Mouse (Mus musculus): Measurements from ENCODE around the gene Tnfsf8. TPM values are rescaled to one million over a fixed set of nuclear protein-coding genes. Genes with fewer than 3 reads are reported as not detected.

The Tnfsf8 gene
- polyA plus RNA-seq, 1 experiment from 2014 or later: not detected

- H3K4me3 ChIP-seq (ENCODE audit: low read depth, low read length): no peak overlapping the region
- 78% methylated on average over 3 of the region's 3 CpGs for WGBS
Measured at GRCm38 (mm10) chr4:63875480-63875879, 14.3 kb upstream of the Tnfsf8 start.

GRCm38 (mm10) chr4:63870678-63871077, 9.5 kb upstream of the Tnfsf8 start:
- WGBS: 87% methylated on average over 1 of the region's 1 CpGs
- no peak for ATAC-seq (replicated peaks; ENCODE audit: insufficient number of reproducible peaks, low FRiP score, low TSS enrichment, low read depth)

More at GRCm38 (mm10) chr4:63875480-63875879, 14.3 kb upstream of the Tnfsf8 start:
- ATAC-seq (replicated peaks; ENCODE audit: insufficient number of reproducible peaks, low FRiP score, low TSS enrichment, low read depth) (no peak), DNase-seq (ENCODE audit: low spot score) (no peak)
- Histone ChIP-seq H3K4me2 (ENCODE audit: low read depth, low read length) (no peak overlapping the region), H3K36me3 (replicated peaks; ENCODE audit: control insufficient read depth, insufficient read depth, low read depth, low read length) (no peaks in the 10 kb centered on the region), H3K4me1 (ENCODE audit: control insufficient read depth, insufficient read depth, low read length) (no peaks in the 10 kb centered on the region), H3K27ac (replicated peaks; ENCODE audit: low read depth, low read length) (no peak overlapping the region), H3K27me3 (ENCODE audit: control insufficient read depth, insufficient read depth, low read length) (no peaks in the 10 kb centered on the region), H3K9me3 (replicated peaks; ENCODE audit: control insufficient read depth, low read length) (no peaks in the 10 kb centered on the region), H3K9ac (replicated peaks; ENCODE audit: low read length) (no peak overlapping the region)

GRCm38 (mm10) chr4:63868770-63869169, 7.6 kb upstream of the Tnfsf8 start:
- no peaks in the 10 kb centered on the region for H3K36me3 ChIP-seq (replicated peaks; ENCODE audit: control insufficient read depth, insufficient read depth, low read depth, low read length)
- no peaks in the 10 kb centered on the region for H3K4me1 ChIP-seq (ENCODE audit: control insufficient read depth, insufficient read depth, low read length)
- no peaks in the 10 kb centered on the region for H3K27me3 ChIP-seq (ENCODE audit: control insufficient read depth, insufficient read depth, low read length)
- H3K9me3 ChIP-seq (replicated peaks; ENCODE audit: control insufficient read depth, low read length): no peaks in the 10 kb centered on the region
- DNase-seq (ENCODE audit: low spot score): no peak
- no peak overlapping the region for H3K9ac ChIP-seq (replicated peaks; ENCODE audit: low read length)
- H3K4me2 ChIP-seq (ENCODE audit: low read depth, low read length): no peak overlapping the region
- 61% methylated on average over 2 of the region's 2 CpGs for WGBS
- H3K4me3 ChIP-seq (ENCODE audit: low read depth, low read length): no peak overlapping the region
- H3K27ac ChIP-seq (replicated peaks; ENCODE audit: low read depth, low read length): no peak overlapping the region
- no peak for ATAC-seq (replicated peaks; ENCODE audit: insufficient number of reproducible peaks, low FRiP score, low TSS enrichment, low read depth)

More at GRCm38 (mm10) chr4:63870678-63871077, 9.5 kb upstream of the Tnfsf8 start:
- Histone ChIP-seq H3K27ac (replicated peaks; ENCODE audit: low read depth, low read length) (no peak overlapping the region), H3K4me2 (ENCODE audit: low read depth, low read length) (no peak overlapping the region), H3K27me3 (ENCODE audit: control insufficient read depth, insufficient read depth, low read length) (no peaks in the 10 kb centered on the region), H3K4me1 (ENCODE audit: control insufficient read depth, insufficient read depth, low read length) (no peaks in the 10 kb centered on the region), H3K36me3 (replicated peaks; ENCODE audit: control insufficient read depth, insufficient read depth, low read depth, low read length) (no peaks in the 10 kb centered on the region), H3K9me3 (replicated peaks; ENCODE audit: control insufficient read depth, low read length) (no peaks in the 10 kb centered on the region), H3K9ac (replicated peaks; ENCODE audit: low read length) (no peak overlapping the region), H3K4me3 (ENCODE audit: low read depth, low read length) (no peak overlapping the region)
- DNase-seq (ENCODE audit: low spot score): no peak

GRCm38 (mm10) chr4:63862953-63863352, 1.8 kb upstream of the Tnfsf8 start:
- Histone ChIP-seq H3K4me2 (ENCODE audit: low read depth, low read length) (no peak overlapping the region), H3K36me3 (replicated peaks; ENCODE audit: control insufficient read depth, insufficient read depth, low read depth, low read length) (no peaks in the 10 kb centered on the region), H3K4me3 (ENCODE audit: low read depth, low read length) (no peak overlapping the region), H3K27ac (replicated peaks; ENCODE audit: low read depth, low read length) (no peak overlapping the region), H3K9me3 (replicated peaks; ENCODE audit: control insufficient read depth, low read length) (no peaks in the 10 kb centered on the region), H3K9ac (replicated peaks; ENCODE audit: low read length) (no peak overlapping the region), H3K27me3 (ENCODE audit: control insufficient read depth, insufficient read depth, low read length) (no peaks in the 10 kb centered on the region), H3K4me1 (ENCODE audit: control insufficient read depth, insufficient read depth, low read length) (no peaks in the 10 kb centered on the region)
- 85% methylated on average over 3 of the region's 3 CpGs for WGBS
- ATAC-seq (replicated peaks; ENCODE audit: insufficient number of reproducible peaks, low FRiP score, low TSS enrichment, low read depth) (no peak), DNase-seq (ENCODE audit: low spot score) (no peak)

GRCm38 (mm10) chr4:63862092-63862697, 1.0 kb upstream of the Tnfsf8 start:
- Histone ChIP-seq H3K4me3 (ENCODE audit: low read depth, low read length) (no peak overlapping the region), H3K27me3 (ENCODE audit: control insufficient read depth, insufficient read depth, low read length) (no peaks in the 10 kb centered on the region), H3K9ac (replicated peaks; ENCODE audit: low read length) (no peak overlapping the region), H3K4me2 (ENCODE audit: low read depth, low read length) (no peak overlapping the region), H3K4me1 (ENCODE audit: control insufficient read depth, insufficient read depth, low read length) (no peaks in the 10 kb centered on the region), H3K36me3 (replicated peaks; ENCODE audit: control insufficient read depth, insufficient read depth, low read depth, low read length) (no peaks in the 10 kb centered on the region), H3K9me3 (replicated peaks; ENCODE audit: control insufficient read depth, low read length) (no peaks in the 10 kb centered on the region), H3K27ac (replicated peaks; ENCODE audit: low read depth, low read length) (no peak overlapping the region)
- WGBS: 65% methylated on average over 4 of the region's 4 CpGs
- peak; percentile 12 for DNase-seq (ENCODE audit: low spot score)
- ATAC-seq (replicated peaks; ENCODE audit: insufficient number of reproducible peaks, low FRiP score, low TSS enrichment, low read depth): no peak

GRCm38 (mm10) chr4:63860236-63860635, 911 bp downstream of the Tnfsf8 start:
- 88% methylated on average over 5 of the region's 5 CpGs for WGBS
- no peak for ATAC-seq (replicated peaks; ENCODE audit: insufficient number of reproducible peaks, low FRiP score, low TSS enrichment, low read depth)
- no peak overlapping the region for H3K4me2 ChIP-seq (ENCODE audit: low read depth, low read length)

GRCm38 (mm10) chr4:63859785-63860203, 1.4 kb downstream of the Tnfsf8 start:
- Histone ChIP-seq H3K27me3 (ENCODE audit: control insufficient read depth, insufficient read depth, low read length) (no peaks in the 10 kb centered on the region), H3K9me3 (replicated peaks; ENCODE audit: control insufficient read depth, low read length) (no peaks in the 10 kb centered on the region), H3K9ac (replicated peaks; ENCODE audit: low read length) (no peak overlapping the region), H3K27ac (replicated peaks; ENCODE audit: low read depth, low read length) (no peak overlapping the region), H3K36me3 (replicated peaks; ENCODE audit: control insufficient read depth, insufficient read depth, low read depth, low read length) (no peaks in the 10 kb centered on the region), H3K4me2 (ENCODE audit: low read depth, low read length) (no peak overlapping the region), H3K4me3 (ENCODE audit: low read depth, low read length) (no peak overlapping the region), H3K4me1 (ENCODE audit: control insufficient read depth, insufficient read depth, low read length) (no peaks in the 10 kb centered on the region)
- ATAC-seq (replicated peaks; ENCODE audit: insufficient number of reproducible peaks, low FRiP score, low TSS enrichment, low read depth) (no peak), DNase-seq (ENCODE audit: low spot score) (no peak)
- 80% methylated on average over 4 of the region's 4 CpGs for WGBS

More at GRCm38 (mm10) chr4:63860236-63860635, 911 bp downstream of the Tnfsf8 start:
- H3K27ac ChIP-seq (replicated peaks; ENCODE audit: low read depth, low read length): no peak overlapping the region
- no peaks in the 10 kb centered on the region for H3K4me1 ChIP-seq (ENCODE audit: control insufficient read depth, insufficient read depth, low read length)
- no peaks in the 10 kb centered on the region for H3K27me3 ChIP-seq (ENCODE audit: control insufficient read depth, insufficient read depth, low read length)
- no peak overlapping the region for H3K9ac ChIP-seq (replicated peaks; ENCODE audit: low read length)
- no peaks in the 10 kb centered on the region for H3K9me3 ChIP-seq (replicated peaks; ENCODE audit: control insufficient read depth, low read length)
- no peaks in the 10 kb centered on the region for H3K36me3 ChIP-seq (replicated peaks; ENCODE audit: control insufficient read depth, insufficient read depth, low read depth, low read length)
- H3K4me3 ChIP-seq (ENCODE audit: low read depth, low read length): no peak overlapping the region
- DNase-seq (ENCODE audit: low spot score): no peak

GRCm38 (mm10) chr4:63858646-63859224, 2.4 kb downstream of the Tnfsf8 start:
- Histone ChIP-seq H3K36me3 (replicated peaks; ENCODE audit: control insufficient read depth, insufficient read depth, low read depth, low read length) (no peaks in the 10 kb centered on the region), H3K27ac (replicated peaks; ENCODE audit: low read depth, low read length) (no peak overlapping the region), H3K9ac (replicated peaks; ENCODE audit: low read length) (no peak overlapping the region), H3K4me3 (ENCODE audit: low read depth, low read length) (no peak overlapping the region), H3K4me1 (ENCODE audit: control insufficient read depth, insufficient read depth, low read length) (no peaks in the 10 kb centered on the region), H3K9me3 (replicated peaks; ENCODE audit: control insufficient read depth, low read length) (no peaks in the 10 kb centered on the region), H3K4me2 (ENCODE audit: low read depth, low read length) (no peak overlapping the region), H3K27me3 (ENCODE audit: control insufficient read depth, insufficient read depth, low read length) (no peaks in the 10 kb centered on the region)
- WGBS: 89% methylated on average over 7 of the region's 7 CpGs
- DNase-seq (ENCODE audit: low spot score): no peak
- ATAC-seq (replicated peaks; ENCODE audit: insufficient number of reproducible peaks, low FRiP score, low TSS enrichment, low read depth): no peak
